Mouse (Mus musculus) embryo, embryonic 9.5 days (tissue): ENCODE measurements around the gene Gm20431.

Source experiments
- DNase-seq: peaks from one replicate; pipeline ENCODE4 v3.0.0-alpha.2; 2017; ENCODE audit errors: extremely low spot score

The Gm20431 gene

GRCm38 (mm10) chr2:167599195-167599594 lies 62.1 kb downstream of the Gm20431 start:
- DNase-seq = no peak

DNA sequence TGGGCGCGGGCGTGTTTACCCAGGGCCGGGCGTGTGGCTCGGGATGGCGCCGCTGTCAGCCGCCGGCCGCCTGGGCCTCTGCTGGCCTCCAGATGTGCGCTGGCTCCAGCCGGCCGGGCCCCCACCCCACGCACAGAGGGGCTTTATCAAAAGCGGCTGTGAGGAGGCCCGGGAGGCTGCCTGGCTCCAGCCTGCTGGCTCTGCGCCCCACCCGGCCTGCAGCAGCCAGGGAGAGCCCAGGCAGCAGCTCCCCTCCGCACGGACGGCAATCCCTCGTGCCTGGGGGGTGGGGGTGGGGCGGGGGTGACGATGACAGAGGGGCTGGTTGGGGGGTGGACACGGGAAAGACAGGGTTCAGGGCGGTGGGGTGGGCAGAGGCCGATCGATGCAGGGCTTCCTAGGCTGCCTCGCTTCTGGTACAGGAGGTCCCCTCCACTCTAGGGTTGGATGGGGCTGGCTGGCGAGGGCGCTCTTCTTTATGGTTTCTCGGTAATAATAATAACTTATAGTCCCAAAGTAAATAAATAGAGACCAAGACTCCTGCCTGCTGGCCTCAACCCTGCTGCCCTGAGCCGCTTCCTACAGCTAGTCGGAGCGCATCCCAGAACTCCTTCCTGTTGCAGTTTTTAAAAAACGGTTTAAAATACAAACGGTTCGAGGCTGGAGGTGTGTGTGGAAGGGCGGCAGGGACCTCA lies 63.7 kb downstream of the Gm20431 start:
- DNase-seq = peak; percentile 77

DNA sequence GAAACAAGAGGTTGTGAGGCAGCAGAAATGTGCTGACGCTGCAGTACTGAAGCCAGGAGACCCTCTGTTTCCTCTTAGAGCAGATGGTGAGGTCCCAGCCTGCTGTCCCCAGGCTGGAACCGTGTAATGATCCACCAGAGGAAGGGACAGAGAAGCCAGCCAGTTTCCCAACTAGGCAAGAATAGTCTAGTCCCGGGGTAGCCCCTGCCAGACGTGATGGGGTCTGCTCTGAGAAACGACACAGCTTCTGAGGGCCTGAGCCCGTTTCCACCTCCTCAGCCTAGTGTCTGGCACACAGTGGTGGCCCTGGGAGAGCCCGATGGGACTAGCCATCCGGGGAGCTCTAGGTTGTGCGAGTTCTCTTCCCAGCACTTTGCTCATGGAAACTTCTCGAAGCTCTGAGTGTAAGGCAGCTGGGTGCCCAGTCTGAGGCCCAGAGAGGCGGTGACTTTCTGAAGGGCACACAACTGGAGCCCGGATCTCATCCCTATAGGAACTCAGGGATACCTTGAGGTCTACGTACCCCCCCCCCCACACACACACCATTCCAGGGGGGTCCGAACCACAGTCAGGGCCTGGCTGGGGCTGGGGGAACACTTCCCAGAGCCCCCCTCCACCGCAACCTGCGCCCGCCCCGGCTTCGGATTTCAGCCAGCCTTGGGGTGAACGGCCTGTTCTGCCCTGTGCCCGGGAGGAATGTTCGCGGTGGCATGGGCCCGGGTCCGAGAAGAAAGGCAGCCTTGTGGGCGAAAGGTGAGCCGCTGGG lies 64.4 kb downstream of the Gm20431 start:
- no peak for DNase-seq

DNA sequence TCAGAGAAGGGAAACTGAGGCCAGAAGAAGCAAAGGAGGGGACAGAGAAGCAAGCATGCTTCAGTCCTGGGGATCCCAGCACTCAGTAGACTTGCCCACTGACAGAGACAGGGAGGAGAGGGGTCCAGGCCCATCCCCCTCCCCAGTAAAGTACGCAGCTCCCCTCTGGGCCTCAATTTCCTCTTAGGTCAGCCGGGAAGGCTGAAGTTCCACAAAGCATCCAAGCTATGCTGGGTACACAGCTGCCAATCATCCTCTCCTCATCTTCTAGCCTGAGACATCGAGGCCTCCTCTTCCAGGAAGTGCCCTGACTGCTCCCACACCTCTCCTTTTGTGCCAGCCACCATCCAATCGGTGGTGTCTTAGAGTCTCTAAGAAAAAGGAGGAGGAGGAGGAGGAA lies 65.0 kb downstream of the Gm20431 start:
- DNase-seq = no peak

DNA sequence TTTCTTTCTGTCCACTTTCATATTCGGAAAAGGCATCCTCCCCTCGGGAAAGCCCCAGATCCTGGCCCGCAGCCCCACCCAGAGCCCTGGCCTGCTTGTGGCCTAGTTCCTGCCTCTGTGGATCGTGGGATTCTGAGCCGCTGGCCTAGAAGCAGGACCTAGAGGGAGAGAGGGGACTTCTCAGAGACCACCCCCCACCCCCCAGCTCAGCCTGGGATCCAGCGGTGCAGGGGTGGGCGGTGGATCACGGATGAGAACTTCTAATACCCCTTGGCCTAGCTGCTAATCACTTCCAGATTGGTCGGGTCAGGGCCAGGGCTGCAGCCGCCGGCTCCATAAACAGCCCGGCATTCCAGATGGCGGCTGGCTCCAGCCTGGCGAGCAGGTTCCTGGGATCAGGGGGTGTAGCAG lies 65.5 kb downstream of the Gm20431 start:
- peak; percentile 83 for DNase-seq

DNA sequence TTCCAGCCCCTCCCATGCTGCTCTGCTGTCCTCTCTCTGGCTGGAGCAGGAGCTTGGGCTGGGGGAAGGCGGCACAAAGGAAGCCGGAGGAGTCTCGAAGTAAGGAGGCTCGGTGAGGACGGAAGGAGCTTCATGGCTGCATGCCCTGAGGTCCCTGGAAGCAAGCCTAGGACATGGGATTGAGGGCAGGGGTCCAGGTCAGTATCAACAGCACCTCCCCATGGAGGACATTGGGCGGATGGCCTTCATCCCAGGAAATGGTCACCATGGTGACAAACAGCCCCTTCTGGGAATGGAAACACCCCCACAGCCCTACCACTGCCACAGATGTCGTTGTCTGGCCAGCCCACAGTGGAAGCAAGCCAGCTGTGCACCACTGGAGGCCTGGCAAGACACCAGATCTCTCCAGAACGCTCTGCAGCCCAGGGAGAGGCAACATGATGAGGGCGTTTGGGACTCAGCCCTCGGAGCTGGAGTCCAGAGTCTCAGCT lies 66.8 kb downstream of the Gm20431 start:
- no peak for DNase-seq

DNA sequence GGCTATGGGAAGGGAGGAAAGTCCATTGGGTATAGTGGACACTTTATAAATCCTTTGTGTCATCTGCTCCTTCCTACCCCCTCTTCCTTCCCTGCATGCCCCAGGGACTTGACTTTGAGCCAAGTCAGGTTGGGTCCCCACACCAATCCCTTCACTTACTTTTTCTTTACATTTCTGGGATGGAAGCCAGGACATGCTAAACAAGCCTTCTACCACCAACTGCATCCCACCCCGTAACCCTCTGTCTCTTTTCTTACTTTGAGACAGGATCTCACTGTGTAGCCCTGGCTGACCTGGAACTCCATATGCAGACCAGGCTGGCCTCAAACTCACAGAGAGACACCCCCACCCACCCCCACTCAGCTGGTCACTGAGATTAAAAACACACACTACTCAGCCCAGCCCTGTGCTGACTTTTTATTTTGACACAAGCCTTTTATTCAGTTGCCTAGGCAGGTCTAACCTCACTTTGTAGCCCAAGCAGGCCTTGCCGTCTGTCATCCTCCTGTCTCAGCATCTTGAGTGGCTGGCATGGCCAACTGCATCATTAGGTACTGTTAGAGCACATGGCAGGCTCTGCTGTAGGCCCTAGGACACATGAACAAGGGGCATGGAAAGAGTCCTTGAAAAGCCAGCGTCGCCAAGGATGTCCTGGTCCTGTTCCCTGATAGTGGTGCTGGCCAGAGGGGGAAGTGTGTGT lies 67.6 kb downstream of the Gm20431 start:
- no peak for DNase-seq

DNA sequence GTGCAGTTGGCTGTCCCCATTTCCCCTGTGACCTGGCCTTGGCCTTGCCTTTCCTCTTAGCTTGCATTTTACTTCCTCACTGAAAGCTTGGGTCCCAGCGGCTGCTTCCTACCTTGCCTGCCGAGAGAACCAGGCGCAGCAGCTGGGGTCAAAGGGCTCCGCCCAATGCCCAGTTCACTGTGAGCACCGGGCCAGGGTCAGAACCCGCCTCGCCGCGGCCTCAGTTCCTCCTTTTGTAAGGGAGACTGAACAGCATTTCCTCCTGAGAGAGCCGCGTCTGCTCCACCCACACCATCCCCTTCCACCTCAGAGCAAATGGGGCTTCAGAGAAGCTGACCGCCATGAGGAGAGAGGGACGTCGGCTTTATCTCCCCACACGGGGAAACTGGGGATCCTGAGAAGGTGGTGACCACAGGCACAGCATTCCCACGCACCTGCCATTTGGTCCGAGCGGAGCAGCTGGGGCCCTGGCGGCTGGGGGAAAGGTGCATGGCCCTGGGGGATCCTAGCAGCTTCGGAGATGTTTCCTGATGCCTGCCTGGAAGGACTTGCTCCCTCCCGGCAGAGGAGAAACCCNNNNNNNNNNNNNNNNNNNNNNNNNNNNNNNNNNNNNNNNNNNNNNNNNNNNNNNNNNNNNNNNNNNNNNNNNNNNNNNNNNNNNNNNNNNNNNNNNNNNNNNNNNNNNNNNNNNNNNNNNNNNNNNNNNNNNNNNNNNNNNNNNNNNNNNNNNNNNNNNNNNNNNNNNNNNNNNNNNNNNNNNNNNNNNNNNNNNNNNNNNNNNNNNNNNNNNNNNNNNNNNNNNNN lies 72.3 kb downstream of the Gm20431 start:
- DNase-seq = no peak

- peak; percentile 57 for DNase-seq
Observed at GRCm38 (mm10) chr2:167586976-167587375, 74.3 kb downstream of the Gm20431 start.

DNA sequence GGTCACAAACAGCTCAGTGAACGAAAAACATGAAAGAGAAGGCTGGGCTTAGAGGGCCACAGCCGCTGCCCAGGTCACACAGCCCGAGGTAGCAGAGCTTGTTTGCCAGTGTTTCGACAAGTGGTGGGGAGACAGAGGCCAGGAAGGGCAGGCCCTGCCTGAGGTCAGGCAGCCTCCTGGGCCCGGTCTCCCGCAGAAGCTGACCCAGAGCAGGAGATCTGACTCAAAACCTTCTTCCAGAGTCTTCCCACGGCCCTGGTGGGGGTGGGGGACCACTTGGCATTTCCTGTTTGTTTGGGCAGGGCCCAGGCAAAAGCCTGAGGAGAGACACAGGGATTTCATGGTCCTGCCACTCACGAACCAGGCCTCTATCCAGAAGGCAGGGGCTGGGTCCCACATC lies 75.3 kb downstream of the Gm20431 start:
- peak; percentile 66 for DNase-seq

DNA sequence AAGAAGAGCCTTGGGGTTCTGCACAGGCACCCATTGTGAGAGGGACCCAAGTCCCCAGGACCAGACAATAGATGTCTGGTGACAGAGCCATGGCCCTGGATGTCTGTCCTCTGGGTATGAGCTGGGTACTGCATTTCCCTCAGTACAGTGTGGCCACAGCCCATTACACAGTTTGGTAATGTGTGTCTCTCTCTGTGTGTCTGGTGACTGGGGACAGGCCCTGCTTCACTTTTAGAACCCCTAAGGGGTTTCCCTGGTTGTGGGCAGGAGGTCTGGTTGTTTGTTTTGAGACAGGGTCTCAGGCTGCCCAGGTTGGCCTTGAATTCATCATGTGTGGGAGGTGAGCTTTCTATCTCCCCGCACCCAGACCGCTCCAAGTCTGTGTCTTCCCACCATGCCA lies 76.0 kb downstream of the Gm20431 start:
- DNase-seq = no peak

DNA sequence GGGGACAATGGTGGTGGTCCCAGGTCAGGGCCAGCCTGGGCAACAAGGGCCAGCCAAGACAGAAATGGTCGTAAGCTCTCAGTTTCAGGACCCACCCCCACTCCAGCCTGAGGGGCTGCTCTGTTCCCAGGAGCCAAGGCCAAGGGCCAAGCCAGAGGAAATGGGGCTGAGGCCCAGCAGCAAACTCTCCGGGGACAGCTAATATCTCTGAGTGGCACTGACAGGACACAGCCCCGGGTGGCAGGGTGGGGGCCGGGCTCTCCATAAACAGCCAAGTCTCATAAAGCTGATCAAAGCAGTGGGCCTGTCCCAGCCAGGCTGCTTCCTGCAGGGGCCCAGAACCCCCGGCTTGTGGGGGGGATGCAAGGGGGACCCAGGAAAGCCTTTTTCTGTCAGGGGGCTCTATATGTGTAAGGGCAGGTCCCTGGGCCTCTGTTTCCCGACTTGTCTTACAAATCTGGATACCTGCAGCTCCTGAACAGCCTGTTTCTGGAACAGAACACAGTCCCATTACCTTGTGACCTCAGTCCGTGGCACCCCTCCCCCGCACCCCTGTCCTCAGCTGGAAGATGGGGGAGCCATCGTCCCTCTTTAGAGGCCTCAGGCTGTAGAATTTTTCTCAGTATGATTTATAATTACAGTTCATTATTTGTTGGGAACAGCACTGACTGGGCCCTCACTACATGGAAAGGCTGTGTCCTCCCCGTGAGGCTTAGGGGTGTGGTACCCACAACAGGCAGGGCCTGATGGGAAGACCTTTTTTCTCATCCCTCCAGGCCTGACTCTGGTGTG lies 77.9 kb downstream of the Gm20431 start:
- peak; percentile 56 for DNase-seq

- DNase-seq = no peak
Observed at GRCm38 (mm10) chr2:167578521-167578920, 82.8 kb downstream of the Gm20431 start.

GRCm38 (mm10) chr2:167577186-167577785 lies 84.0 kb downstream of the Gm20431 start:
- DNase-seq = no peak

DNA sequence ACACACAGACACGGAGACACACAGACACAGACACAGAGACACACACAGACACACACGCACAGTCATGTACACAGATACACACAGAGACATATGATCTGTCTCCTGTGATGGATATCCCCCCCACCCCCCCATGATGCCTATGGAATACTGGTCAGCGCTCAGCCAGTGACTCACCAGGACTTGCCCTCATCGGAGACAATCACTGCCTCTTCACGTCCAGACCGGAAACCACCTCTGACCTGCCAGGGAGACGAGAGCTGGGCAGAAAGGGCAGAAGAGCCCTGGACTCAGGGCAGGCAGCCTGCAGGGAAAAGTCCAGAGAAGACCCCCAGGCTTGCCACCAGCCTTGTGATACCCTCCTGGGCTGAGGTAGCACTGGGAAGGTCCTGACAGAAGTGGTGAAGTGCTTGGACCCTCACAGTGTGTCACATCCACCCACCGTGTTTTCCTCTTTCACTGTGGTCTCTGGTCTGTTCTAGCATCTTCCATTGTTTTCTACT lies 85.1 kb downstream of the Gm20431 start:
- no peak for DNase-seq

DNA sequence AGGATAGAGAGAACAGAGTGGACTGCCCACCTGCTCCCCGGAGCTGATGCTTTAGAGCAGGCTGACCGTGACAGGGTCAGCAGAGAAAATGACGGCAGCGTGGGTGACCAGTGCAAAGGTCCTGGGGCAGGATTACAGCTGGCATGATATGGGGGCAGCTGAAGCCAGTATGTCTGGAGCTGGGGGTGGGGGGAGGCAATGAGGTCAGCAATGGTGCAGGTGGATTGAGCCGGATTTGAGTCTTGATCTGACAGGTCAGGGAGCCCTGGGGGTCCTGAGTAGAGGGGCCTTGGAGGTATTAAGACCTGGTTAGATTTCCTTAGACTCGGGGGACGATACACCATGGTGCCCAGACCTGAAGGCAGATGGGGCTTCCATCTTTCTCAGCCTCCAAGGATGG lies 85.7 kb downstream of the Gm20431 start:
- no peak for DNase-seq

DNA sequence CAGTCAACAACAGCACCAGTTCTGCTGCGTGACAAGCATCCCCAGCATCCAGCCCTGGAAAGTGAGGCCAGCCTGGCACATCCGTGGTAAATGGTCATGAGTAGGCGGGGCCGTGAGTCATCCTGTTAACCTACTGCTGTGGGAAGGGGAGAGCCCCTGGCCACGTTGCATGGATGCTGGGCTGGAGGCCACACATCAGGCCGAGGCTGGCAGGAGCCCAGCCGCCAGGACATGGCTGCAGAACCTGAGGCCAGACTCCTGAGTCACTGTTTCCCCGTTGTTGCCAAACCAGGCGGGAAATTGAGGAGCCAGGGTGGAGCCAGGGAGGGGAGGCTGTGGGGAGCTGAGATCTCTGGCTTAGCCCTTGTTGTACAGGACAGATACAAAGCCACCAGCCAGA lies 86.5 kb downstream of the Gm20431 start:
- DNase-seq = no peak

DNA sequence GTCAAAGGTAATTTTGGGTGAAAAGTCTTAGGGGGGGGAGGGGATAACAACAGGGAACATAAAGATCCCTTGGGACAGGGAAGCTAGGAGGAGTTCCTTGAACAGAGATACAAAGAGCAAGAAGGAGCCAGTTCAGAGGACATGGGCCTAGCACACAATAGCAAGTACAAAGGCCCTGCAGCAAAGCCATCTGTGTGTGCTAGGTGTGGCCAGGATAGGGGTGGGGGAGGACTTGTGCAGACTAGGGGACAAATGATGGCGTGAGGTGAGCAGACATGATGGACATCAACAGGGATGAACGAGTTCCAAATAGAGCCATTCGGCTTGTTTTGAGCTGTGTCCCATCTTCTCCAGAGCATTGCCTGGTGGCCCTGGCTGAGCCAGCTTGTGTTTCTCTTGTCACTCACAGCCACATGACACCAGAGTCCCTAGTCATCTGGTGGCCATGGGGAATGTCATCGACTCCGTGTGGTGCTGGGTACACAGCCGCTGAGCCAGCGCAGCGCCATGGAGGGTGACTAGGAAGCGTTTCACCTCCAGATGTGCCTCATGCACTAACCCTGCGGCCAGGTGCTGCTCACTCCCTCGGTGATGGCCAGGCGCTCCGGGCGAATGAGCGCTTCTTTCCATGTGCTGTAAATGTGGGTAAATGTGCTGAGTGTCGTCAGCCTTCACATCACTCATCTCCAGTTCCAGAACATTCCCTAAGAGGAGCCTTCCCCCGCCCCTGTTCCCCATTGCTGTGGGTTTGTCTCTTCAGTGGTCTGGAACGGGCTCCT lies 89.7 kb downstream of the Gm20431 start:
- no peak for DNase-seq

DNA sequence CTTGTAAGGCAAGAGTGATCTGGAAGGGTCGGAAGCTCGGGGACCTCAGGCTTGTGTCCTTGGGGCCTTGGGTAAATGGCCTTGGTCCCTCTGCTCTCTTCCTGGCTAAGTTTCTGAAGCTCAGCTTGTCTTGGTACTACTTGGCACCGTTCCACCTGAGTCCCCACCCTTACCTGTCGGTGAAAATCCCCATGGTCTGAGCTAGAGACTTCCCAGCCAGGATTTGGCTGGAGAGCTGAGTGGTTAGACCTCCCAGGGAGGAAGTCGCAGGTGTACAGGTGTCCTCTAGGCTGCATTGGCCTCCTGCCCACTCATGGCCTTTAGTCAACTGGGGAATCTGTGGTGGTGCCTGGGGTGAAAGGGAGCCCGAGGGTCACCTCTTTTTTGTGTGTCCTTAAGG lies 90.5 kb downstream of the Gm20431 start:
- DNase-seq = no peak
